Mouse (Mus musculus) layer of hippocampus, adult 2 months (tissue): ENCODE results near the gene Cebpe. TPM values are rescaled to one million over a fixed set of nuclear protein-coding genes. Genes with fewer than 3 reads are reported as not detected.

Experiments used
- DNase-seq, 2 experiments: peaks; one replicate each; pipeline ENCODE4 v3.0.0; 2022; ENCODE audit warnings: low spot score in 2 of 2
- H3K27ac ChIP-seq: fragments of 200-600 bp; 2 replicates; pipeline ENCODE4 v1.8.1; 2022
- H3K4me3 ChIP-seq: fragments of 200-600 bp; 2 replicates; pipeline ENCODE4 v1.8.1; 2022; ENCODE audit warnings: mild to moderate bottlenecking
- CTCF ChIP-seq: fragments of 200-600 bp; conservative IDR thresholded peaks from 2 replicates; pipeline ENCODE4 v1.8.1; 2022; ENCODE audit warnings: antibody characterized with exemption, mild to moderate bottlenecking, moderate library complexity
- total RNA-seq, 2 experiments: library from RNA; stranded (reverse); gene quantifications; 2 replicates each; pipeline ENCODE4 v1.2.3; 2021

The Cebpe gene
- total RNA-seq, 2 experiments from 2014 or later: not detected

GRCm38 (mm10) chr14:54714617-54715081 lies 2.7 kb upstream of the Cebpe start:
- Histone ChIP-seq H3K4me3 (peak overlapping the region; percentile 55), H3K27ac (peak overlapping the region; percentile 75)
- TF ChIP-seq CTCF: no peak
- DNase-seq: no peak

- peak overlapping the region; percentile 75 for H3K27ac ChIP-seq
- peak; percentile 79 to 83 for DNase-seq
- TF ChIP-seq CTCF: peak; percentile 98
- peak overlapping the region; percentile 55 for H3K4me3 ChIP-seq
These were observed 2.1 kb upstream of the Cebpe start for GRCm38 (mm10) chr14:54714121-54714520.

- Histone ChIP-seq H3K4me3 (no peak overlapping the region), H3K27ac (0 out of 2 replicates have a peak overlapping the region, but pooled peaks have one; percentile 32)
- no peak for DNase-seq
- no peak for TF ChIP-seq CTCF
These were observed 887 bp upstream of the Cebpe start for GRCm38 (mm10) chr14:54712861-54713260.

- TF ChIP-seq CTCF: no peak
These were observed 2.9 kb downstream of the Cebpe start for GRCm38 (mm10) chr14:54709054-54709453.

GRCm38 (mm10) chr14:54706589-54707320 lies 5.2 kb downstream of the Cebpe start:
- Histone ChIP-seq H3K4me3 (no peak overlapping the region), H3K27ac (no peak overlapping the region)
- DNase-seq: no peak
- no peak for TF ChIP-seq CTCF

More at GRCm38 (mm10) chr14:54709054-54709453, 2.9 kb downstream of the Cebpe start:
- Histone ChIP-seq H3K4me3 (no peak overlapping the region), H3K27ac (no peak overlapping the region)
- DNase-seq: no peak

- no peak for TF ChIP-seq CTCF
- no peak for DNase-seq
- H3K27ac ChIP-seq: no peak overlapping the region
- H3K4me3 ChIP-seq: no peak overlapping the region
These were observed 6.1 kb downstream of the Cebpe start for GRCm38 (mm10) chr14:54705844-54706243.

- TF ChIP-seq CTCF: no peak
- no peak for DNase-seq
- Histone ChIP-seq H3K4me3 (no peak overlapping the region), H3K27ac (no peak overlapping the region)
These were observed 8.8 kb downstream of the Cebpe start for GRCm38 (mm10) chr14:54703207-54703606.

- no peak overlapping the region for H3K27ac ChIP-seq
- no peak overlapping the region for H3K4me3 ChIP-seq
- TF ChIP-seq CTCF: peak; percentile 89
- peak; percentile 60 to 84 for DNase-seq
These were observed 10.7 kb downstream of the Cebpe start for GRCm38 (mm10) chr14:54701298-54701697.

- no peak overlapping the region for H3K4me3 ChIP-seq
- H3K27ac ChIP-seq: no peak overlapping the region
- no peak for DNase-seq
- TF ChIP-seq CTCF: no peak
These were observed 12.4 kb downstream of the Cebpe start for GRCm38 (mm10) chr14:54699586-54699985.

GRCm38 (mm10) chr14:54698733-54699132 lies 13.2 kb downstream of the Cebpe start, which contains the start of gene Gm29776:
TSS of gene Gm29776 (minus strand) at chr14:54698833.
- TF ChIP-seq CTCF: no peak
- DNase-seq: no peak
- no peak within 1 kb of the TSS for H3K4me3 ChIP-seq
- H3K27ac ChIP-seq: no peak within 1 kb of the TSS

- Histone ChIP-seq H3K4me3 (no peak overlapping the region), H3K27ac (no peak overlapping the region)
- DNase-seq: no peak
- no peak for TF ChIP-seq CTCF
These were observed 15.2 kb downstream of the Cebpe start for GRCm38 (mm10) chr14:54696752-54697151.

- H3K4me3 ChIP-seq: no peak overlapping the region
- no peak for DNase-seq
- no peak for TF ChIP-seq CTCF
- no peak overlapping the region for H3K27ac ChIP-seq
These were observed 16.9 kb downstream of the Cebpe start for GRCm38 (mm10) chr14:54695042-54695441.

- peak overlapping the region; percentile 89 for H3K27ac ChIP-seq
- peak overlapping the region; percentile 64 for H3K4me3 ChIP-seq
- DNase-seq: no peak
- TF ChIP-seq CTCF: no peak
These were observed 24.7 kb downstream of the Cebpe start for GRCm38 (mm10) chr14:54687251-54687650.
